Mouse (Mus musculus): ENCODE measurements around the gene Csrnp2. TPM values are rescaled to one million over a fixed set of nuclear protein-coding genes. Genes with fewer than 3 reads are reported as not detected.

The Csrnp2 gene
- polyA plus RNA-seq, 1 experiment = 0.96 TPM

- WGBS = 72% methylated on average over 11 of the region's 11 CpGs
- Histone ChIP-seq H3K4me1 (ENCODE audit: control insufficient read depth, insufficient read depth, insufficient read length, low read length) (peaks cover 3% of the 10 kb centered on the region), H3K27me3 (ENCODE audit: control insufficient read depth, insufficient read depth, low read length) (no peaks in the 10 kb centered on the region), H3K4me3 (ENCODE audit: low read depth, low read length) (no peak overlapping the region), H3K36me3 (ENCODE audit: control insufficient read depth, insufficient read depth, low read length) (no peaks in the 10 kb centered on the region), H3K27ac (ENCODE audit: insufficient read depth, low read depth, low read length) (no peak overlapping the region)
- TF ChIP-seq CTCF (IDR thresholded peaks at IDR 0.05; ENCODE audit: extremely low read depth, insufficient read length, insufficient replicate concordance, low read depth, low read length) (no peak), POLR2A (IDR thresholded peaks at IDR 0.05; ENCODE audit: low read depth, low read length) (no peak)
These were observed 42.8 kb downstream of the Csrnp2 start for GRCm38 (mm10) chr15:100452486-100452885.

- no peaks in the 10 kb centered on the region for H3K27me3 ChIP-seq (ENCODE audit: control insufficient read depth, insufficient read depth, low read length)
- WGBS = 75% methylated on average over 16 of the region's 16 CpGs
- no peak overlapping the region for H3K4me3 ChIP-seq (ENCODE audit: low read depth, low read length)
- H3K27ac ChIP-seq (ENCODE audit: insufficient read depth, low read depth, low read length) = no peak overlapping the region
- H3K4me1 ChIP-seq (ENCODE audit: control insufficient read depth, insufficient read depth, insufficient read length, low read length) = no peaks in the 10 kb centered on the region
- H3K36me3 ChIP-seq (ENCODE audit: control insufficient read depth, insufficient read depth, low read length) = no peaks in the 10 kb centered on the region
- TF ChIP-seq CTCF (IDR thresholded peaks at IDR 0.05; ENCODE audit: extremely low read depth, insufficient read length, insufficient replicate concordance, low read depth, low read length) = no peak
- no peak for TF ChIP-seq POLR2A (IDR thresholded peaks at IDR 0.05; ENCODE audit: low read depth, low read length)
These were observed 44.0 kb downstream of the Csrnp2 start for GRCm38 (mm10) chr15:100451245-100451644.

- 94% methylated on average over 3 of the region's 3 CpGs for WGBS
- no peak overlapping the region for H3K27ac ChIP-seq (ENCODE audit: insufficient read depth, low read depth, low read length)
- H3K27me3 ChIP-seq (ENCODE audit: control insufficient read depth, insufficient read depth, low read length) = no peaks in the 10 kb centered on the region
- no peaks in the 10 kb centered on the region for H3K36me3 ChIP-seq (ENCODE audit: control insufficient read depth, insufficient read depth, low read length)
- no peaks in the 10 kb centered on the region for H3K4me1 ChIP-seq (ENCODE audit: control insufficient read depth, insufficient read depth, insufficient read length, low read length)
- H3K4me3 ChIP-seq (ENCODE audit: low read depth, low read length) = no peak overlapping the region
- TF ChIP-seq POLR2A (IDR thresholded peaks at IDR 0.05; ENCODE audit: low read depth, low read length) (no peak), CTCF (IDR thresholded peaks at IDR 0.05; ENCODE audit: extremely low read depth, insufficient read length, insufficient replicate concordance, low read depth, low read length) (no peak)
These were observed 45.8 kb downstream of the Csrnp2 start for GRCm38 (mm10) chr15:100449495-100449894.

- H3K4me3 ChIP-seq (ENCODE audit: low read depth, low read length) = no peak overlapping the region
- TF ChIP-seq POLR2A (IDR thresholded peaks at IDR 0.05; ENCODE audit: low read depth, low read length) (no peak), CTCF (IDR thresholded peaks at IDR 0.05; ENCODE audit: extremely low read depth, insufficient read length, insufficient replicate concordance, low read depth, low read length) (no peak)
- 83% methylated on average over 4 of the region's 4 CpGs for WGBS
These were observed 46.7 kb downstream of the Csrnp2 start for GRCm38 (mm10) chr15:100448572-100448971.

GRCm38 (mm10) chr15:100446887-100447286 is 48.4 kb downstream of the Csrnp2 start:
- TF ChIP-seq CTCF (IDR thresholded peaks at IDR 0.05; ENCODE audit: extremely low read depth, insufficient read length, insufficient replicate concordance, low read depth, low read length) (no peak), POLR2A (IDR thresholded peaks at IDR 0.05; ENCODE audit: low read depth, low read length) (no peak)
- 74% methylated on average over 2 of the region's 2 CpGs for WGBS
- Histone ChIP-seq H3K4me3 (ENCODE audit: low read depth, low read length) (no peak overlapping the region), H3K27ac (ENCODE audit: insufficient read depth, low read depth, low read length) (no peak overlapping the region), H3K4me1 (ENCODE audit: control insufficient read depth, insufficient read depth, insufficient read length, low read length) (peaks cover 2% of the 10 kb centered on the region; the same call in 1 of the 2 replicates), H3K36me3 (ENCODE audit: control insufficient read depth, insufficient read depth, low read length) (no peaks in the 10 kb centered on the region), H3K27me3 (ENCODE audit: control insufficient read depth, insufficient read depth, low read length) (no peaks in the 10 kb centered on the region)

More at GRCm38 (mm10) chr15:100448572-100448971, 46.7 kb downstream of the Csrnp2 start:
- Histone ChIP-seq H3K27ac (ENCODE audit: insufficient read depth, low read depth, low read length) (no peak overlapping the region), H3K36me3 (ENCODE audit: control insufficient read depth, insufficient read depth, low read length) (no peaks in the 10 kb centered on the region), H3K27me3 (ENCODE audit: control insufficient read depth, insufficient read depth, low read length) (no peaks in the 10 kb centered on the region), H3K4me1 (ENCODE audit: control insufficient read depth, insufficient read depth, insufficient read length, low read length) (no peaks in the 10 kb centered on the region)

GRCm38 (mm10) chr15:100443126-100443922 is 52.0 kb downstream of the Csrnp2 start:
- Histone ChIP-seq H3K27me3 (ENCODE audit: control insufficient read depth, insufficient read depth, low read length) (no peaks in the 10 kb centered on the region), H3K27ac (ENCODE audit: insufficient read depth, low read depth, low read length) (peak overlapping the region; percentile 52), H3K4me3 (ENCODE audit: low read depth, low read length) (peak overlapping the region; percentile 51), H3K4me1 (ENCODE audit: control insufficient read depth, insufficient read depth, insufficient read length, low read length) (peaks cover 2% of the 10 kb centered on the region), H3K36me3 (ENCODE audit: control insufficient read depth, insufficient read depth, low read length) (no peaks in the 10 kb centered on the region)
- WGBS = 2% methylated on average over 25 of the region's 31 CpGs
- TF ChIP-seq CTCF (IDR thresholded peaks at IDR 0.05; ENCODE audit: extremely low read depth, insufficient read length, insufficient replicate concordance, low read depth, low read length) (no peak), POLR2A (IDR thresholded peaks at IDR 0.05; ENCODE audit: low read depth, low read length) (no peak)

GRCm38 (mm10) chr15:100436518-100436917 is 58.8 kb downstream of the Csrnp2 start:
- Histone ChIP-seq H3K27ac (ENCODE audit: insufficient read depth, low read depth, low read length) (no peak overlapping the region), H3K36me3 (ENCODE audit: control insufficient read depth, insufficient read depth, low read length) (no peaks in the 10 kb centered on the region), H3K27me3 (ENCODE audit: control insufficient read depth, insufficient read depth, low read length) (no peaks in the 10 kb centered on the region), H3K4me3 (ENCODE audit: low read depth, low read length) (no peak overlapping the region), H3K4me1 (ENCODE audit: control insufficient read depth, insufficient read depth, insufficient read length, low read length) (peaks cover 4% of the 10 kb centered on the region)
- WGBS = 31% methylated on average over 10 of the region's 10 CpGs
- TF ChIP-seq CTCF (IDR thresholded peaks at IDR 0.05; ENCODE audit: extremely low read depth, insufficient read length, insufficient replicate concordance, low read depth, low read length) (no peak), POLR2A (IDR thresholded peaks at IDR 0.05; ENCODE audit: low read depth, low read length) (no peak)

Measured in small intestine, adult 2 months (tissue).